Mouse (Mus musculus) frontal cortex, postnatal 36 days (tissue): ENCODE data around the gene Vmn2r75.
"Not testable (repeated sequence)": the region's sequence is repeated elsewhere in the genome, so short reads cannot be mapped to it uniquely, and the experiment has no call there.

Experiments
- DNase-seq, 2 experiments: peaks; one replicate each; pipeline ENCODE4 v3.0.0; 2022; ENCODE audit warnings: low spot score in 2 of 2

Gene Vmn2r75

GRCm38 (mm10) chr7:86171678-86172077 is at the start of gene Vmn2r75:
TSS of gene Vmn2r75 (minus strand) at chr7:86171778.
- DNase-seq = not testable (repeated sequence)

DNA sequence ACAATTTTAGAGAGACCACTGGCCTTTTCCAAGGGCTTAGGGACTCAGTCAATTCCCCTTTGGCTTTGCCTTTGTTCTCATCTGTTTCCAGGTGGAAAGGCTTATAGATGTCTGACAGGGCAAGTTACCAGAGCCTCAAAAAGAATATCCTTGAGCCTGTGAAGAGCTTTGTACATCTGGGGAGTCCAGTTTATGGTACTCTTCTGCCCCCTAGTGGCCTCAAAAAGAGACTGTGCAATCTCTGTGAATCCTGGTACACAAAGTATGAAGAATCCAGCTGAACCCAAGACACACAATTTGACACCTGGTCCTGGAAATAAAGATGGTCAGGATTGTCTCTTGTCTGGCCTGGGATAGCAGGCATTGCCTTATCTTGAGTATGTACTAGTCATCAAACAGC is 39.8 kb upstream of the Vmn2r75 start:
- no peak for DNase-seq
